In the genomic region with DNA sequence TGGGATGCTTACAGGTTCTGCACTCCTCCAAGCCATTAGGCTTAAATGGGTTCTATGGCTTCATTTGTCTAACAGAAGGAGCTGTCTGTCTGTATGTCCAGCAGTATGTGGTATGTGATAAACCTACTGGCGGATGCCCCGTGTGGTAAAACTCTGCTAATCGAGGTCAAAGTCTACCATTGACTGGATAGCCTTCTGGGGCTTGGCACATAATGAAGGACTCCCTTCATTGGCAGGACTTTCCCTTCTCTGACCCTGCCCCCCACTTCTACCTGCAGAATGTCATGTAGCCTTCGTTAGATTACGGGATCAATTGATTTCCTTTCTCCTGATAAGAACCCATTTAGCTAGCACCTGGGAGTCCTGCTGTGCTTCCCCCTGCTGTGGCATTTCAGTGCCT, we compare ENCODE assay signal across 29 mouse cellular contexts.
DNase-seq lines count a peak whose midpoint lies in the region; ATAC-seq and TF ChIP-seq lines count a peak whose summit lies in the region.
"Had no signal": no experiment of that assay in that cellular context is flagged by ENCODE, and none has a peak within 500 bp of the region (broad histone marks: within the 10 kb centered on the region; RNA-seq: fewer than 3 reads in every experiment).

No protein-coding gene starts in this region.

- no peak overlapping the region for H3K27ac ChIP-seq in liver, postnatal 0 days (ENCODE audit: low read depth)
- H3K27ac ChIP-seq in intestine, postnatal 0 days (ENCODE audit: low read depth, low read length), result no peak overlapping the region
- H3K27ac ChIP-seq in stomach, embryonic 15.5 days, result no peak overlapping the region
- H3K27ac ChIP-seq in midbrain, postnatal 0 days (ENCODE audit: low read depth, low read length), result no peak overlapping the region
- H3K27ac ChIP-seq: forebrain, embryonic 10.5 days; forebrain, embryonic 13.5 days; gastrocnemius, adult 2 months; heart, embryonic 15.5 days; hindbrain, embryonic 10.5 days; hindbrain, embryonic 13.5 days had no signal

- H3K4me2 ChIP-seq in liver, postnatal 0 days (ENCODE audit: low read depth, low read length), result no peak overlapping the region
- H3K4me2 ChIP-seq in intestine, postnatal 0 days (replicated peaks; ENCODE audit: low read depth), result no peak overlapping the region
- no peak overlapping the region for H3K4me2 ChIP-seq in stomach, embryonic 15.5 days
- no peak overlapping the region for H3K4me2 ChIP-seq in midbrain, postnatal 0 days (ENCODE audit: low read depth, low read length, poor library complexity, severe bottlenecking)
- H3K4me2 ChIP-seq: forebrain, embryonic 13.5 days; heart, embryonic 12.5 days; heart, embryonic 15.5 days; hindbrain, embryonic 13.5 days had no signal

- H3K4me1 ChIP-seq in liver, postnatal 0 days (ENCODE audit: insufficient read depth), result peaks cover 9% of the 10 kb centered on the region
- H3K4me1 ChIP-seq in intestine, postnatal 0 days (replicated peaks; ENCODE audit: control insufficient read depth, insufficient read depth, low read length), result no peaks in the 10 kb centered on the region
- no peaks in the 10 kb centered on the region for H3K4me1 ChIP-seq in stomach, embryonic 15.5 days
- no peaks in the 10 kb centered on the region for H3K4me1 ChIP-seq in midbrain, postnatal 0 days (ENCODE audit: insufficient read depth, low read length)
- H3K4me1 ChIP-seq: forebrain, embryonic 13.5 days; heart, embryonic 12.5 days; heart, embryonic 15.5 days; hindbrain, embryonic 10.5 days; hindbrain, embryonic 13.5 days had no signal

- H3K9me3 ChIP-seq in liver, postnatal 0 days (ENCODE audit: low read length), result no peaks in the 10 kb centered on the region
- H3K9me3 ChIP-seq in intestine, postnatal 0 days (ENCODE audit: control insufficient read depth), result no peaks in the 10 kb centered on the region
- H3K9me3 ChIP-seq in stomach, embryonic 15.5 days, result no peaks in the 10 kb centered on the region
- no peaks in the 10 kb centered on the region for H3K9me3 ChIP-seq in midbrain, postnatal 0 days (ENCODE audit: low read length)
- H3K9me3 ChIP-seq: forebrain, embryonic 13.5 days; G1E; heart, embryonic 12.5 days; heart, embryonic 15.5 days; hindbrain, embryonic 10.5 days; hindbrain, embryonic 13.5 days had no signal

- WGBS in liver, postnatal 0 days (ENCODE audit: insufficient replicate concordance), result 60% methylated on average over 5 of the region's 5 CpGs
- WGBS in intestine, postnatal 0 days, result 48% methylated on average over 5 of the region's 5 CpGs
- 69% methylated on average over 5 of the region's 5 CpGs for WGBS in stomach, embryonic 15.5 days
- 85% methylated on average over 5 of the region's 5 CpGs for WGBS in midbrain, postnatal 0 days

- no peaks in the 10 kb centered on the region for H3K27me3 ChIP-seq in liver, postnatal 0 days (ENCODE audit: insufficient read depth, low read length)
- no peaks in the 10 kb centered on the region for H3K27me3 ChIP-seq in intestine, postnatal 0 days (replicated peaks; ENCODE audit: control insufficient read depth, insufficient read depth, low read length)
- H3K27me3 ChIP-seq in stomach, embryonic 15.5 days (replicated peaks), result no peaks in the 10 kb centered on the region
- H3K27me3 ChIP-seq in midbrain, postnatal 0 days (ENCODE audit: insufficient read depth, low read length), result no peaks in the 10 kb centered on the region
- H3K27me3 ChIP-seq: CH12.LX; forebrain, embryonic 13.5 days; heart, embryonic 15.5 days; hindbrain, embryonic 13.5 days had no signal

- H3K36me3 ChIP-seq in liver, postnatal 0 days (replicated peaks; ENCODE audit: insufficient read depth, low read length), result no peaks in the 10 kb centered on the region
- H3K36me3 ChIP-seq in intestine, postnatal 0 days (ENCODE audit: control insufficient read depth, insufficient read depth), result no peaks in the 10 kb centered on the region
- H3K36me3 ChIP-seq in stomach, embryonic 15.5 days, result no peaks in the 10 kb centered on the region
- no peaks in the 10 kb centered on the region for H3K36me3 ChIP-seq in midbrain, postnatal 0 days (ENCODE audit: insufficient read depth, low read length)
- H3K36me3 ChIP-seq: forebrain, embryonic 10.5 days; G1E; heart, embryonic 12.5 days; heart, embryonic 15.5 days; hindbrain, embryonic 10.5 days; hindbrain, embryonic 13.5 days had no signal

- no peak for TF ChIP-seq EP300 in liver, postnatal 0 days (IDR thresholded peaks at IDR 0.05; ENCODE audit: low read depth)

- no peak for TF ChIP-seq CTCF in liver, postnatal 0 days (IDR thresholded peaks at IDR 0.05; ENCODE audit: low read depth)
- TF ChIP-seq CTCF in intestine, postnatal 0 days (IDR thresholded peaks at IDR 0.05; ENCODE audit: low read depth), result no peak
- no peak for TF ChIP-seq CTCF in midbrain, postnatal 0 days (IDR thresholded peaks at IDR 0.05)

- ATAC-seq in liver, postnatal 0 days, result peak; percentile 92
- peak; percentile 75 for ATAC-seq in intestine, postnatal 0 days
- ATAC-seq in stomach, embryonic 15.5 days (ENCODE audit: insufficient read depth, low FRiP score, low read depth), result peak; percentile 35; the same call in 1 of the 2 replicates
- ATAC-seq in midbrain, postnatal 0 days (ENCODE audit: low FRiP score), result no peak
- ATAC-seq: forebrain, embryonic 13.5 days; forebrain, postnatal 0 days; hindbrain, embryonic 16.5 days; Patski had no signal

- no peak overlapping the region for H3K4me3 ChIP-seq in liver, postnatal 0 days (ENCODE audit: low read depth, low read length)
- H3K4me3 ChIP-seq in intestine, postnatal 0 days (ENCODE audit: low read depth, low read length), result no peak overlapping the region
- no peak overlapping the region for H3K4me3 ChIP-seq in stomach, embryonic 15.5 days (replicated peaks)
- no peak overlapping the region for H3K4me3 ChIP-seq in midbrain, postnatal 0 days (ENCODE audit: low read depth, low read length)
- H3K4me3 ChIP-seq: forebrain, embryonic 10.5 days; forebrain, embryonic 13.5 days; gastrocnemius, adult 2 months; heart, embryonic 12.5 days; heart, embryonic 15.5 days; hindbrain, embryonic 10.5 days; hindbrain, embryonic 13.5 days had no signal

- DNase-seq in liver, postnatal 0 days, result peak; percentile 34
- DNase-seq in liver, result no peak
- no peak for DNase-seq in embryo, embryonic 9.5 days (ENCODE audit: extremely low spot score)
- DNase-seq in midbrain, postnatal 0 days (ENCODE audit: low spot score), result no peak
- no peak for DNase-seq in adrenal gland, adult 8-10 months
- DNase-seq: B cell, adult 2 months; cerebellum, adult 11 months; cerebellum, adult 2 months; cerebellum, adult 9-11 months; cerebellum, postnatal 36 days; embryo, embryonic 11 days; forebrain, postnatal 0 days; gastrocnemius, adult 2 months; gastrocnemius, postnatal 14 days; heart, adult 18-20 months; heart, postnatal 10 days; heart, postnatal 36 days had no signal

- no peak overlapping the region for H3K9ac ChIP-seq in liver, postnatal 0 days (replicated peaks)
- no peak overlapping the region for H3K9ac ChIP-seq in intestine, postnatal 0 days (ENCODE audit: low read depth, low read length)
- H3K9ac ChIP-seq in stomach, embryonic 15.5 days, result no peak overlapping the region
- no peak overlapping the region for H3K9ac ChIP-seq in midbrain, postnatal 0 days (replicated peaks; ENCODE audit: low read length, poor library complexity, severe bottlenecking)
- H3K9ac ChIP-seq: forebrain, embryonic 13.5 days; forebrain, postnatal 0 days; heart, embryonic 12.5 days; heart, embryonic 15.5 days; hindbrain, embryonic 13.5 days had no signal
